Mouse (Mus musculus) activated CD4-positive, CD25-positive, alpha-beta regulatory T cell, adult 4 months (primary cell): ENCODE measurements around the gene Sh3pxd2a. TPM values are rescaled to one million over a fixed set of nuclear protein-coding genes. Genes with fewer than 3 reads are reported as not detected.

Source experiments
- ATAC-seq: one replicate; pipeline ENCODE4 v1.8.0; 2017
- polyA plus RNA-seq, 2 experiments: library from polyadenylated mRNA; unstranded; fragments of 100-300 nt; shearing (Covaris generic); gene quantifications; one replicate each; pipeline ENCODE4 v1.2.1; 2017

The Sh3pxd2a gene
- polyA plus RNA-seq, 2 experiments from 2014 or later: 0.60 to 0.79 TPM

DNA sequence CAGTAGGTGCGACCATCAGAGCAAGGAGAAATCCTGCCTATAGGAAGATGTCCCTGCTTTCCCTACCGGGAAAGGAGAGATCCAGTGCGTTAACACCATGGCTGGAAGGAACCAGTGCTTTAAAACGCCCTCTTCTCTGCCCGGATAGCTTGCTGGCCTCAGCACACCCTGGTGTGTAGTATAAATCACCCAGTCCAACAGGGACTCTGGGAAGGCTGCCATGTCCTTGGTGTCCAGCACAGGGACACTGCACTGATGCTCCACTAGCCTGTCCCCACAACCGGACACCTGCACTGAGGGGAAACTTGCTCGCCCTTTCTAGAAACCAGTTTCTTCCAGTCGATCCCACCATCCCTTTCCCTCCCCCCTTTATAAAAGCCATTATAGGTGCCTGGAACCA is 28.0 kb downstream of the Sh3pxd2a start:
- no peak for ATAC-seq

- ATAC-seq: no peak
These were observed 29.5 kb downstream of the Sh3pxd2a start for GRCm38 (mm10) chr19:47434655-47435054.

GRCm38 (mm10) chr19:47432339-47432738 is 31.9 kb downstream of the Sh3pxd2a start:
- peak; percentile 99 for ATAC-seq

DNA sequence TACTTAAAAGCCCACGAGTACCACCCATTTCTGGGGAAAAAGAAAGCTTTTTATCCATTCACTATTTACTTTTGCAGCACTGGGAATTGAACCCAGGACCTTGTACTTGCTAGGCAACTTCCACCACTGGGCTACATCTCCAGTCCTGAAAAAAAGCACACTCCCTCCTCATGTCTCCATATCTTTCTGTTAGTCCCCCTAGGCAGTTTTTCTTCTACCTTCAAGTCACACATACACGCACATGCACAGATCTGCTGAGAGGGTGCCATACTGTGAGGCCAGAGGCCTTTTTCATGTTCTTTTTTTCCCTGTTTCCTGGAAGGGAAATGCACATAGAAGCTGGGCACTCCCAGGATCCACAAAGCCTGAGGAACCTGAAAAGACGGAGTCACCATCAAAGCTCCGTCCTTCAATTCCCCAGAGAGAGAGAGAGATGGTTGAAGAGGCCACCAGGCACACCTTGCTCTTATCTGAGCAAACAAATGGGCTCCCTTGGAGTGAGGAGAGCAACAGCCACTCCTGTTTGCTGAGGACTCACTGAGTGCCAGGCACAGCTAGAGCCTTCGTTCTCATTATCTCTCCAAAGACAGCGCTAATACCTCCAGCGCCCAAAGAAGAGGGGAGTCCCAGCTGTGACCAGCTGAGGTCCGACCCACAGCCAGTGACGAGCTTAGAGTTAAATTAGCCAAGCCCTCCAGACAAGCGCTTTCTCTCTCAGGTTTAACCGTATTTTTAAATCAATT is 32.8 kb downstream of the Sh3pxd2a start:
- no peak for ATAC-seq

- ATAC-seq: no peak
These were observed 34.0 kb downstream of the Sh3pxd2a start for GRCm38 (mm10) chr19:47430160-47430559.

GRCm38 (mm10) chr19:47429245-47429644 is 35.0 kb downstream of the Sh3pxd2a start:
- ATAC-seq: no peak

- no peak for ATAC-seq
These were observed 35.4 kb downstream of the Sh3pxd2a start for GRCm38 (mm10) chr19:47428794-47429193.

GRCm38 (mm10) chr19:47427841-47428789 is 36.1 kb downstream of the Sh3pxd2a start:
- ATAC-seq: no peak

GRCm38 (mm10) chr19:47423632-47424031 is 40.6 kb downstream of the Sh3pxd2a start:
- no peak for ATAC-seq

DNA sequence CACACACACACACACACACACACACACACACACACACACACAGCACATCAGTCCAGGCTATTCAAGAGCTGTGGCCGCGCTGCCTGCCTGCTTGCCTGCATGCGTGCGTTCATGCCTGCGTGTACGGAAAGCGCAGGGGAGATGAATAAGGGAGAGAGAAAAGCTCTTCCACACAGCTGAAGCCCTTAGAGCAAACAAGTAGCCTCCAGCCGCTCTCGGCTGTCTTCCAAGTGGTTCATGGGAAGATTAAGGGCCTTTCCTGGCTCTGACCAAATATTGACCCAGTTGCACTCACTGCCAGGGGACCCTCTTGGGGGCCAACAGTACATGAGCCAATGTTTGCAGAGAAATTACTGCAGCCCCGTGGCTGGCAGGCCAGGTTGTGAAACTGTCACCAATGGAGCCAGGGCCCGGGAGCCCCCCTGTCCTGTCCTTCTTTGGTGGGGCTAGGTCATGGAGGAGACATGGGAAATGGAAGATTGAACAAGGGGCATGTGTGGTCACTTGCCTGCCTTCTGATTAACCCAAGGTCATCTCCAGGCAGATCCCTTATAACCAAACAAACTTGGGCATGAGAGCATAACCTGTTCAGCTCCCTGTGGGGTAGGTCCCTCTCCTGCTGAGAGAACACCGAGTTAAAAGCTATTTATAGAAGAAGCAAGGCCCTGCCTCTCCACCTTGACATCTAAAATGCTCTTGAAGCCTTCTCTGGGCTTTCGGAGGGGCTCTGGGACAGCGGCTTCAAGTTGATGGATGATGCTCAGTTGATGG is 42.9 kb downstream of the Sh3pxd2a start:
- no peak for ATAC-seq

- ATAC-seq: no peak
These were observed 43.7 kb downstream of the Sh3pxd2a start for GRCm38 (mm10) chr19:47420539-47420938.

- no peak for ATAC-seq
These were observed 45.0 kb downstream of the Sh3pxd2a start for GRCm38 (mm10) chr19:47419208-47419607.

DNA sequence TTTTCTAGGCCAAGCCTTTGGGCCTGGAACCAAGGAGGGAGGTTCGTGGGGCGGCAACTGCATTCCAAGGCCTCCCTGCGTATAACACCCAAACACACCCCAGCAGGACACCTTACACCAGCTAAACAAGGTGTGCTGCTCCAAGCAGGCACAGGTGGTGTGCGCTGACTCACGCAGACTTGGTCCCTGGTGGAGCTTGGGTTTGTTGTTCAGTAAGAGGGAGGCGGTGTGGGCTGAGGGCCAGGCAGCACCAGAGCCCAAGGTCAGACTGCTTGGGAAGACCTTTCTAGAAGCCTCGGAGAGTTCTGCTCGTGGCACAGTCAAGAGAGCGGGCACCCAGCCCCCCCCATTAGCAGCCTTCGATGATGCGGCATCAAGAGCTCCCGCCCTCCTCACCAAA is 48.0 kb downstream of the Sh3pxd2a start:
- ATAC-seq: no peak

DNA sequence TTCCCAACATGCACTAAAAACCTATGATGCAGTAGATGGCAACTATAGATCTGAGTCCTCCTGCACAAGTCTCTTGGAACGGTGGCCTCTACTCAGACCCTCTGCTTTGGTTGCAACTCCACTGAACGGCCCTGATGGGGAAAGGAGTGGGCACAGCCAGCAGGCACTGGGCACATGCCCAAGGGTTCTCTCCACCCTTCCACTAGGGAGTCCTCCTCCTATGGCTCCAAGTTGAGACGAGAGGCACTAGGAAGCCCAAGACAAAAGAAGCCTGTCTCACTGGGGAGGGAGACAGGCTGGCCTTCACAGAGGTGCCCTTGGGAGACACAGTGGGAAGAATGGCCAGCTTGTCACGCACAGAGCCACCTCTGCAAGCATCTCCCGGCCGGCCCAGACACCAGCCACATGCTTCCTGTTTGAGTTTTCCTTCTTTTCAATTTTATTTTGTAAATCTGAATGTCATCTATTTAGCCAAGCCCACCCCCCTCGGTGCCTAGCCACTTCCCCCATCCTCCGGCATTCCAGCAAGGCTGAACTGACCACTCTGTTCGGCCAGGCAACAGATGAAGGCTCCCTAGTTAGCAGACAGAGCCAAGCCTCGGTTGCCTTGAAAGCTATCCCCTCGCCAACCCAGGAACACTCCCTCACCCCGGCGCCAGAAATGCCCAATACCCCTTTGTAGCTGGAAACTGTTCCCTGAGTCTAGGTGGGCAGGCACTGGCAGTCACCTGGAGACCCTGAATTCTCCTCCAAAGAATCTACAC is 49.9 kb downstream of the Sh3pxd2a start:
- no peak for ATAC-seq

GRCm38 (mm10) chr19:47413458-47414005 is 50.7 kb downstream of the Sh3pxd2a start:
- no peak for ATAC-seq

DNA sequence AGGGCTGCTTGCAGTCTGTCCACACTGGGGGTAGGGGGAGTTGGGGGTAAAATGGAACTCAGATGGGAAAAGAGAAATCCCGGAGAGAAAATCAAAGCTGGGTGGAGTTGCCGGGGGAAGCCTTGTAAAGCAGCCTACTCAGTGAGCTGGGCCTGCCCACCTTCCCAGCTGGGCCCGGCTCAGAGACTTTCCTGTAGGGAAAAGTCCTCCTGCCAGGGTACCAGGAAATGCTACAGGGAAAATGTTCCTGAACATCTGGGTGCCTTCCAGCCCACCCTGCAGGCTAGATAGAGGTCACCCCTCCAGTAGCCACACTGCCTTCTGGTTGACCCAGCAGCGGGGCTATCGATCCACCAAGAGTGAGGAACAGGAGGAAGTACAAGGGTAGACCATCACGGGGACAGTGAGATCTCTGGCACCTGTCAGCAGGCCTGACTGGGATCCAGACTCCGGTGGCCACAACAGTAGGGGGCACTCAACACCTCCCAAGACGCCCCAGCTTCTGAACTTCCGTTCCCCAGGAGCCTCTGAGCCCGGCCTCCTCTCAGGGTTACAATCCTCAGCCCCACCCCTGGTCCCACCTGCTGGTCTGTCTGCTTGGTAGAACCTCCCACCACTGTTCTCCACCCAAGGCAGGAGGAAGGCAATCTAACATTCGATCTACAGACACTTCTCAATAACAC is 51.5 kb downstream of the Sh3pxd2a start:
- peak; percentile 61 for ATAC-seq

DNA sequence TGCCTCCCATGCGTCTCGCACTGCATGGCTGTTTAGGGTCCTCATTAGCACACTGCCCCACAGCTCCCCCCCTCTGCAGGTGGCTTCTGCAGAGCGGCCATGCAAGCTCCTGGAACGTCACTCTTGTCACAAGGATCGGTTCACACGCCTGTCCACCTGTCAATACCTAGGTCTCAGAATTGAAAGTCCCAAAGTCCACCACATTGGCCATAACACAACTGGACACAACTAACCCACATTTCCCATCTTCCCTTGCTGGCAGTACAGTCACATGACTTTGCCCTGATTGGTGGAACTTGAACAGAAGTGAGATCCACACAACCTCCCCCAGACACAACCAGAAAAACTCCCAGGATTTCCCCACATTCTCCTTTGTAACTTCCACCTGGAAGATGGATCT is 53.9 kb downstream of the Sh3pxd2a start:
- no peak for ATAC-seq

- ATAC-seq: no peak
These were observed 55.1 kb downstream of the Sh3pxd2a start for GRCm38 (mm10) chr19:47409142-47409541.

DNA sequence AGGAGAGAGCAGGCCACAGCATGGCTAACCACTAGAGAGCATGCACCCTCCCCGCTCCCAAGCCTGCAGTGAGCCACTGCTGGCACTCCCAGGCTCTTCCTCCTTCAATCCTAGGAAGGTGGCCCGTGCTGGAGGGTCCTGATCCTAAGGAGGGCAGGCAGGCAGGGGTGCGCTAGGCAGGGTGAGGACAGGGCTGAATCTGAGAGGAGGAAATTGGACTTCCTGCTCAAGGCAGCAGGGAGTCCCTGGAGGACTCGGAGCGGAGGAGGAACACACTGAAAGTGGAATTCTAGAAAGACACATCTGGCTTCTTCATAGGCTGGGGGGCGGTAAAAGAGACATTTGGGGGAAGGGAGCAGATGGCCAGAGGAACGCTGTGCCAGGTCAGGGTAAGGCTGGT is 55.5 kb downstream of the Sh3pxd2a start:
- ATAC-seq: no peak

- ATAC-seq: no peak
These were observed 56.9 kb downstream of the Sh3pxd2a start for GRCm38 (mm10) chr19:47407332-47407731.

DNA sequence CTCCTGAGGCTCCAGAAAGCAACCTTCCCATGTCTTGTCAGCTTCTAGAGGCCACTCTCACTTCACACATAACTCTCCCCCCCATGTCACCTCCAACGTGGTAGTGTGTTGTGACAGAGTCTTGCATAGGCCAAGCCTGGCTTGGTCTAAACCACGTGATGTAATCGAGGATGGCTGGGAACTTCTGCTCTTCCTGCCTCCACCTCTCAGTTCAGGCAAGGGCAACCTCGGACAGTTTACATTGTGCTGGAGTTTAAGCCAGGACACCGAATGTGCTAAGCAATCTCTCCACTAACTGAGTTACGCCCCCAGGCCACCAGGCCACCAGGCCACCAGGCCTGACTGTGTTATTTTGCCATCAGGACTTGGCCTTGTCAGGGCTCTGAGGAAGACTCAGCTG is 57.7 kb downstream of the Sh3pxd2a start:
- ATAC-seq: no peak
